Mouse (Mus musculus) left cerebral cortex, postnatal 36 days (tissue): Measurements from ENCODE around the gene Tssc4. TPM values are rescaled to one million over a fixed set of nuclear protein-coding genes. Genes with fewer than 3 reads are reported as not detected.
A peak's percentile ranks its signal among the peaks of the same experiment; 100 is the strongest.

Experiments
- DNase-seq, 2 experiments: peaks; one replicate each; pipeline ENCODE4 v3.0.0; 2021 to 2022; ENCODE audit warnings: low spot score in 2 of 2, mixed read lengths in 1 of 2
- intact Hi-C: fragments of 180-260 bp; cut with DNase I; formaldehyde crosslinking; loops from one replicate; pipeline ENCODE4 v1.15.1; 2025
- total RNA-seq, 2 experiments: library from RNA; stranded (reverse); gene quantifications; 2 replicates each; pipeline ENCODE4 v1.2.3; 2021

The Tssc4 gene
- 10 to 100 TPM; 37.5 to 42.3 TPM for total RNA-seq

DNA sequence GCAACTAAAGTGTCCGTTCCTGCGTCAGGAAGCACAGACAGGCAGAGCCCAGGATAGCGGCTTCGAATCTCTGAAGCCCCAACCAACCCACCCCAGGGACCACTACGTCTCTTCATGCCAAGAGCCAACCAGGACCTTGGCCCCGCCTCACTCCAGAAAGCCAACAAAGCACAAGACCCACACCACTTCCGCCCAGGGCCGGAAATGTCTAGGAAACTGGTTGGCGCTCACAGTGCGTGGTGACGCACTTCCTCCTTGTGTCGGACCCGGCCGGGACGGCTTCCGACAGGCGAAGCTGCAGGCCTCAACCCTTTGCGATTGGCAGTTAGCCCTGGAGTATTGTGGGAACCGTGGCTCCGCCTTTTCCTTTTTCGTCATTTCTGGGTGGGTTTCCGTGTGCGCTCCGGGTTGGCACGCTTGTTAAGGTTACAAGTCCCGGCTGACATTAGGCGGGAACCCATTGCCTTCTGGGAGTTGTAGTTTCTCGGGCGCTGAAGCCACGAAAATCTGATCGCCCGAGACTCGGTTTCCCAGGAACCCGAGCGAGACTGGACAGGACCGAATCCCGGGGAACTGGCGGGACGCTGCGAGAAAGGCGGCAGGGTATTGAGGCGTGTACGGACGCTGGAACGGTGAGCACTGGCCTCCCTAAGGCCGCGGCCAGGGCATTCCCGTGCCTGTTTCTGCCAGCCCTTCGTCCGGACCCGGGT lies at the start of gene Tssc4:
Gene Tssc4 (plus strand): TSS at position 368 of the 710 bp plus-strand sequence.
- intact Hi-C loops: no loop called here
- peak; percentile 98 to 99 for DNase-seq

DNA sequence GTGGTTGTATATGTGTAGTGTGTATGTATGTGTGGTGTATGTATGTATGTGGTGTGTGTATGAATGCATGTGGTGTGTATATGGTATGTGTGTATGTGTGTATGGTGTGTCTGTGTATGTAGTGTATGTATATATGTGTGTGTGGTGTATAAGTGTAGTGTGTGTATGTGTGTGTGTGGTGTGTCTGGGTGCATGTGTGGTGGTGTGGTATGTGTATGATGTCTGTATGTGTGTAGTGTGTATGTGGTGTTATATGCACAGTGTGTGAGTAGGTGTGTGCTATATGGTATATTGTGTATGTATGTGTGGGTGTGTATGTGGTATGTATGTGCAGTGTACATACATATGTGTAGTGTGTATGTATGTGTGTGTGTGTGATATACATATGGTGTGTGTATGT lies 49.0 kb upstream of the Tssc4 start:
- DNase-seq: no peak
- intact Hi-C loops: no loop called here

DNA sequence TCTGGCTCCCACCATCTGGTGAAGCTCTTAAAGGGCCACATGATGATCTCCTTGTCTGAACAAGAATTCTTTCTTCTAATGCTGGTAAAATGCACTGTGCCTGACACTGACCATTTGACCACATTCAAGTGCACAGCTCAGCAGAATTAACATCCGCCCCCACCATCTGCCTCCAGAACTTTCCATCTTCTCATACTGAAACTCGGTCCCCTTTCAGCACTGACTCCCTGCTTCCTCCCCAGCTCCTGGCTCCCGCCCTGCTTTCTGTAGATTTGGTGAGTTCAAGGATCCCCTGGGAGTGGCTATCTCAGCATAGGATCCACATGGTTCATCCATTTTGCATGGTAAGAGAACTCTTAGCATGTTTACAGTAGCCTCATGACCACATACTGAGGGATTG lies 48.3 kb upstream of the Tssc4 start:
- intact Hi-C loops: no loop called here
- DNase-seq: no peak

DNA sequence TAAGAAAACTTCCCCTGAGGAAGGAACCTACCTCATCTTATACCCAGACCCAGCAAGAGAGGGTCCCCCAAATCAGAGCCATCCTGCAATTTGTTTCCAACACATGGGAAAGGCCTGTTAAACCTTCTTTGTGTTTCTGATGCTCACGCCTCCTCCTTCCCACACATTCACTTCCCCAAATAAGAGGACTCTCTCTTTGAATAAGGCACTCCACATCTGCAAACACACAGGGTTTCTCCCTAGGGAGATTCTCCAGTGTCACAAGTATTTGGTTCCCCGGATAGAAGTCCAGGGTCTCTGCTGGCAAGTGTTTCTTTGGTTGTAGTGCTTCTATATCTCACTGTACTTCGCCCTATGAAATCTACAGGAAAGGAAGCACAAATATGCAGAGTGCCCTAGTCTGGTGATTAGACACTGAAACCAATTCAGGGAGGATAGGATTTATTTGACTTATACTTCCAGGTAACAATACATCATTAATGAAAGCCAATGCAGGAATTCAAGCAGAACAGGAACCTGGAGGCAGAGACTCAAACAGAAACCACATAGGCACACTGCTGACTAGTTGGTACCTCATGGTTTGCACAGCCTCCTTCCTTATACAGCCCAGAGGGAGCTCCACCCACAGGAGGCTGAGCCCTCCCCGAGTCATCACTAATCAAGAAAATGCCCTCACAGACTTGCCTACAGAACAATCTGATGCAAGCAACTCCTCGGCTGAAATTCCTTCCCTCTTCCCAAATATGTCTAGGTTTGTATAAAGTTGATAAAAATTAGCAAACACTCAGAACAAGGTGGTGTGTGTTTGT lies 47.5 kb upstream of the Tssc4 start:
- DNase-seq: no peak
- intact Hi-C loops: no loop called here

DNA sequence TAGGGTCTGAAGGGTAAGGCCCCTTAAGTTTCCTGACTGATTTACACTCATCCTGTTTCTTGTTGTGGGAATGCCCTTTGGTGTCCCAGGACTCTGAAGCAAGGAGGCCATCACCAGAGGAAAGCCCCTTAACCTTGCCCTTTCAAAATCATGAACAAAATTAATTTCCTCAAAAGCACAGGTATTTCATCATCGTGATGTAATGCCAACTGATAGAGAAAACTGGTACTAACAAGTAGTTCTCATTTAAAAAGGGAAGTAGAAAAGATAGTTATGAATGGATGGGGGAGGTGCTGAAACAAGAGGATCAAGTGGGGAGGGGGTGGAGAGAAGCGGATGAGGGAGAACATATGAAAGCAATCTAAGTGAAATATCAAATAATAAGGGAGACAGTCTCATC lies 45.5 kb upstream of the Tssc4 start:
- no peak for DNase-seq
- intact Hi-C loops: no loop called here

DNA sequence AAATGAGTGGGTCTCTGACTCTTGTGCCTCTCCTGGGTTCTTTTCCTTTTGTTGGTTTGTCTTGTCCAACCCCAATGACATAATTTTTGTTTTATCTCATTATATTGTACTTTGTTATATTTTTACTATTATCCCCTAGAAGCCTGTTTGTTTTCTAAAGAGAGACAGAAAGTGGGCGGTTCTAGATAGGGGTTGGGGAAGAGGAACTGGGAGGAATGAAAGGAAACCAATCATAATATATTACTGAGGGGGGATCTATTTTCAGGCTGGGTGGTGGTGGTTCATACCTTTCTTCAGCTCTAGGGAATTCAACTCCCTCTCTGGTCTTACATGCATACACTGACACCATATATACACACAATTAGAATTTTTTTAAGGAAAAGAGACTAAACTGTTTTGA lies 44.8 kb upstream of the Tssc4 start:
- intact Hi-C loops: no loop called here

DNA sequence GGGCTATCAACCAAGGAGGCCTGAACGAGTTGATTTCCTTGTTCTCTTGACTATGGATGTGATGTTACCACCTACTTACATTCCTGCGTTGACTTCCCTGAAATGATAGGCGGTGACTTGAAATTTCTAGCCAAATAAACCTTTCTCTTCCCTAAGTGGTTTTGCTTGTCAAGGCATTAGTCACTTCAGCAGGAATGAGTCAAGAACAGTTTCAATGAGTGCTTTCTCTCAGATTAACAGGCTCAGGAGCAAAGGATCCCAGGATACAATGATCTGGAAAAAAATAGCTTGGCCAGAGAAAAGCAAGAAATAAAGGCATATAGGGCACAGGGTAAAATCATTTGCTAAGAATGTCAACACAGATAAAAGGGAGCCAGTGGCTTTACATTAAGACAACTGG lies 43.6 kb upstream of the Tssc4 start:
- intact Hi-C loops: no loop called here

More for the DNA sequence above, 44.8 kb upstream of the Tssc4 start:
- DNase-seq: no peak

DNA sequence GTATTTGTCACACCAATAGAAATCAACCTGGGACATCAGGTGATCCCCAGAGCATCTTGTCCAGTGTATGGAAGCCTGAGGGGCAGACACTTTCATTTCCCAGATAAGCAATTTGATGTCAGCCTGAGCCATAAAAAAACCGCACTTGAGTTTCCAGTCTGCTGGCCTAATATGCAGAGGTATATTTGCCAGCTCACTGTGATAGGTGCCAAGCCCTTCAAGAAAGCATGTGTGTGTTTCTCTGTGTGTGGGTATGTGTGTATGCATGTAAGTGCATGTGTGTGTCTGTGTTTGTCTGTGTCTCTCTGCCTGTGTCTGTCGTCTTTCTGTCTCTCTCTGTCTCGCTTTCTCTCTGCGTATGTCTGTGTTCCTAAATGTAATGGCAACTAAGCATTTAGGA lies 41.9 kb upstream of the Tssc4 start:
- no peak for DNase-seq
- intact Hi-C loops: no loop called here

More for the DNA sequence above, 43.6 kb upstream of the Tssc4 start:
- DNase-seq: no peak

DNA sequence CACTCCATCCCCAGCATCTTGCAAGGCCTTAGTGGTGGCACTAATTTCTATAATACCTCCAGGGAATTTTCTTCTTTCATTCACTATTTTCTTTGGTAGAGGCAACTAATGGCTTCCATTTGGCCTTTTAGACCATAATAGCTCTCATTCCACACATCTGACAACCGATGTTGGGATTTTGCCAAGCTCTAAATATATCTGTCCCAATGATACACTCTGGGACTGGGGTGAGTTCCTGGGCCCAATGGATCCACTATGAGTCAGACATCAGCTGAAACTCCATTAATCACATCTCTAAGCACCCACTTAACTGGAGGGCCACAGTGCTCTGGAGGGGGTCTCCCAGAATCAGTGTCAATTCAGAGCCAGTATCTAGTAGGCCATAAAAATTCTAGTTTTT lies 37.2 kb upstream of the Tssc4 start:
- DNase-seq: no peak

DNA sequence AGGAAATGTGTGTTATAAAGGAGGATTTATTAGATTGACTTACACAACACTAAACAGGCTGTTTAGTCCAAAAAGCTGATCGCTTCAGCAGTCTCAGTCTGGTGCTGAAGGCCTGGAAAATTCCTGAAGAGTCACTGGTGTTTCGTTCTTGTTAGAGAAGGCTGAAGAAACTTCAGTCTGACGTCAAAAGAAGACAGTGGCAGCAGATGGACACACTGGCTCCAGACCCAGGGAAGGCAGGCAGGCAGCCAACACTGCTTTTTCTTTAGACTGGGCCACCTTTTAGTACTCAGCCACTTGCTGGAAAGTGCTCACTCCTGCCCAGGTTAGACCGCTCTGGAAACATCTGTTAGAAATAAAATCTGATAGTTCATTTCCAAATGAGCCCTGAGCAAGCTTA lies 35.5 kb upstream of the Tssc4 start:
- DNase-seq: no peak
- intact Hi-C loops: no loop called here

More for the DNA sequence above, 37.2 kb upstream of the Tssc4 start:
- intact Hi-C loops: no loop called here

DNA sequence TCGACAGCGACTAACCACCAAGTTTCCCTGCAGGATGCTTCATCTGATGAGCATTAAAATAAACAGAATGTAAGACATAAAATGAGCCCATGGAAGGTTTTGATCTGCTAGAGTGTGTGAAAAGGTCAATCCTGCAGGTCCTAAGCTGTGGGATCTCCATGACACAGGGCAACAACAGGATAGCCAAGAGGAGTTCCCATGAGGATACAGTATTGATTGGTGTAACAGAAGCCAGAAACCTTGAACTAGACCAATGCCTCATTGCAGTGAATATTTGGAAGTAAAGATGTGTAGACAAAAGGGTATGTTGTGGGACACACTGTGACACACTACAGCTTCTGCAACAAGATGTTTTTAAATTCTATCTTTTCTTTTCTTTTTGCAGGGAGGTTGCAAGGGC lies 34.9 kb upstream of the Tssc4 start:
- intact Hi-C loops: no loop called here
- DNase-seq: no peak

DNA sequence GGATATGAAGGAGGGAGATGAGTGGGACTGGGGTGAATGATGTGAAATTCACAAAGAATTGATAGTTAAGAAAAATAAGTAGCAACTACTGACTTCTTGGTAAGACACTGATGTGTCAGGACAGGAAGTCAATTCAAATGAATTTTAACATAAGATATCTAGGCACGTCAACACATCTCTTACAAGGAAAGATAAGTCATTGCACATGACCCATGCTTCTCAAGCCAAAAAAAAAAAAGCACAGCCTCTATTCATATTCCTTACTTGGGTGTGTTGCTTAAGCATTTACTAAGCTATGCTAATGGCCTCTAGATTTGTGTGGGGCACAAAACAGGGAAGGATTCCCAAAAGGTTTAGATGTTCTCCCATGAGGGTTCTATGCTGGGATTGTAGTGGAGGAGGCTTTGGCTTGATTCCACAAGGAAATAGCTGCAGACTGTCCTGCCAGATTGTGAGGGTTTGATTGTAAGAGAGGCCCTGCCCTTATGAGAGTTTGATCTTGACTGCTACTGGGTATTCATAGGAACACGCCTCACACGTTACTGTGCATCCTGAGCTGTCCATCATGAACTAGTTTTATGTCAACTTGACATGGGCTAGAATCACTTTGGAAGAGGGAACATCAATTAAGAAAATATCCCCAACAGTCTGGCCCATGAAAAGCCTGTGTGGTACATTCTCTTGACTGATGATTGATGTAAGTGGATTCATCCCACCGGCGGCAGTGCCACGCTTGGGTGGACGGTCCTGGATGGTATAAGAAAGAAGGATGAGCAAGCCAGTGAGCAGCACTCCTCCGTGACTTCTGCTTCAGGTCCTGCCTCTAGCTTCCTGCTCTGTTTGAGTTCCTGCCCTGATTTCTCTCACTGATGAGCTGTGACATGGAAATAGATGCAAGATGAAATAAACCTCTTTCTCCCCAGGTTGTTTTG lies 34.3 kb upstream of the Tssc4 start:
- DNase-seq: no peak
- intact Hi-C loops: no loop called here

DNA sequence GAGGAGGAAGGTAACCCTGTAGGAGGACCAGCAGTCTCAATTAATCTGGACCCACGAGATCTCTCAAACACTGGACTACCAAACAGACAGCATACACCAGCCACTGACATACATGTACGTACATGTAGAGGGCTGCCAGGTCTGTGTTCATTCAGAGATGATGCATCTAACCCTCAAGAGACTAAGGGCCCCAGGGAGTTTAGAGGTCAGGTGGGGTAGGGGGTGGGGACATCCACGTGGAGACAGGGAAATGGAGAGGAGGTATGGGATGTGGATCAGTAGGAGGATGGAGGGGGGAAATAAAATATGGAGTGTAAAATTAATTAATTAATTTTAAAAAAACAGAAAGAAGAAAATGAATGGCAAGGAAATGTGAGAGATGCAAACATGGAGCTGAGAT lies 32.3 kb upstream of the Tssc4 start:
- no peak for DNase-seq
- intact Hi-C loops: no loop called here

DNA sequence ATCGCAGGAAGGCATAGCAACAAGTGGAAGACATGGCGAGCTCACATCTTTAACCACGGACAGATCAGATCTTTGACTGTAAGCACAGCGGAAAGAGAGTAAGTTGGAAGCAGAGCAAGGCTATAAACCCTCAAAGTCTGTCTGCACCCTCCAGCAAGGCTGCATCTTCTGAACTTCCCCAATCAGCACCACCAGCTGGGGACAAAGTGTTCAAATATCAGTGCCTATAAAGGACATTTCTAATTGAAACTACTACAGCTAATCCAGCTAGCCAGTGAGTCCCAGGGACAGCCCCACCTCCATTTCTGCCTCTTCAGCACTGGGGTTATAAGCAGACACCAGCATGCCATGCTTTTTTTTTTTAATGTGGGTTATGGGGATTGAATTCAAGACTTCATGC lies 31.7 kb upstream of the Tssc4 start:
- intact Hi-C loops: no loop called here
- DNase-seq: no peak

DNA sequence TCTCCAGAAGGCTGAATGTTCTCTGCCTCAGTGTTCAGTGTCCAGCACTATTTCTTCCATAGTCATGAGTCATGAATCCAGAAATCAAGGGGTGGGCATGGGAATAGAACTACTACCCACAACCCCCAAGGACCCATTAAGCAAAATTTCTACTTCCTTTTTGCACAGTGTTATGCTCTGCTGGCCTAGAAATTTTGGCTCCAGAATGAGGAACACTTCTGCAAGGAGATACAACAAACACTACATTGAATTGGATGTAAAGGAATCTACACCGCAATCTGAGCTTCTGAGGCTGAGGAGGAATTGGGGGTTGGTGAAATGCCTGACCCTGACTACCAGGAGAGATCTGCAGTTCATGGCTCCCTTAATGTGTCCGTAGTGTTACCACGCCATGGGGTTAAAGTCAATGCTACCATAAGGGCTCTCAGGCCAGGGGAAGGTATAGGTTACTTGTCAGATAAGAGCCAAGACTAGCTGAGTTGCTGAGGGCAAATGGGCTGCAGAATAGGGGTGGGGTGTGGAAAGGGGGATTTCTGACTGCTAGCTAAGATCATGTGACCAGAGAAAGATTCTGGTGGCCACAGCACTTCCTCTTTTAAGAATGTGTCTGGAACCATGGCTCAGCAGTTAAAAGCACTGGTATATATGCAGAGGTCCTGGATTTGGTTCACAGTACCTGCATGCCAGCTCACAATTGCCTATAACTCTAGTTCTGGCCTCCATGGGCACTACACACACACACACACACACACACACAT lies 30.7 kb upstream of the Tssc4 start:
- intact Hi-C loops: no loop called here
- DNase-seq: no peak

DNA sequence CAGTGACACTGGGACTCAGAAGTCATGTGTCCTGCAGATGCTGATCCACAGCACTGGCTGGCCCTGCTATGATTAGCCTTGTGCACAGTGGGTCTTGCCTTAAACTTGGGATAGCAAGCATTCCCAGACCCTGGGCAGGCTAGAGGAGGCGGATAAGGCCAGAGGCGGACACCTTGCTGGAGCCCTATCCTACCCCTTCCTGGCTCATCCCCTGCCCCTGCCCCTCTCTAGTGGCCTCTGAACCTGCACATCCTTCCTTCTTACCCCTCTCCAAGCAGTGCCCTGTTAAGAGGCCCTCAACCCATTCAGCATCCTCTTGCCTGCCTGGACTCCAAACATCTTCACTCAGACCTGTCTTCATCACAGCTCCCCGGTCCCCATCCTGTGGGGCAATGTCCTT lies 28.5 kb upstream of the Tssc4 start:
- intact Hi-C loops: no loop called here
- DNase-seq: no peak

DNA sequence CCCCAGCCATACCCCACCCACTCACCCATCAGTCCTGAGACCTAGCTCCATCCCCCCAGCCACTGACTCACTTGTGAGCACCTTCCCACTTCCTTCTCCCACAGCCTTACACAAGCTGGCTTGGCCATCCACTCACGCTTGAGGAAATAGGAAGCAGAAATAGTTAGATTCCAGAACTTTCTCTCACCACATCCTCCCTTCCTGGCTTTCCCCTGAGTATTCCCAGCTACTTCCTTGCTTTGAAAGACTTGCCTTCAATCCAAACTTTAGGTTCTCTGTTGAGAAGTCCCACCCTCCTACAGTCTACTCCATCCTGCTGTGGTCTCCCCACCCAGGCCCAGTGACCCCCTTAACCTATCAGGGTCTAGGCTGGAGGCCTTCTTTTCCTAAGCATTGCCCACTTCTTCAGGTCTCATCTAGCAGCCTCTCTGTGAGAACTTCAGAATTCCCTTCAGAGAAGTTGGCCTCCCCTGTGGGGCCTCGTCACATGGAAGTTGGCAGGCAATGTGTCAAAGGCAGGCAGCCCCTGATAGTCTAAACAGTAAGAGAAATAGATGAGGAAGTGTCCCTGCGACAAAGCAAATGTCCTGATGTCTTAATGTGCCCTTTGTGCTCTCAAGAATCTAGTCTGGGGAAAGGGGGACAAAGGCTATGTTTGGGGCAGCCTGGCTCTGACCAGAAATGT lies 27.8 kb upstream of the Tssc4 start:
- no peak for DNase-seq
- intact Hi-C loops: no loop called here

DNA sequence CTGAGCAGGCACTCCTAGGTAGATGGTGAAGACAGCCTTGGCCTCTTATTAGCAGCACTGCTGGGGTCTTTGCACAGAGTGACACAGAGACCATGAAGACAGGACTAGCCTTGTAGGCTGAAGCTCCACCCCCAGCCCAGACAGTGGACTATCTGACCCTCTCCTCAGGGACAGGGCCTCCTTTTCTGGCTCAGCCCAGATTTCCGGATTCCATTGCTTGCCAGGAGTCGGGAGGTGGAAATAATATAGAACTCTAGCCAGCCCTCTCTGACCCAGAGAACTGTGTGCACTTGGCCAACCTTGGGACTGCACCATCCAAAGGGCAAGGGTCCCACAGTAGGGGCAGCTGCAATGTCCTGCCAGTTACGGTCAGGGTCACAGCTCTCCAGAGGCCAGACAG lies 27.0 kb upstream of the Tssc4 start:
- intact Hi-C loops: no loop called here
- no peak for DNase-seq

DNA sequence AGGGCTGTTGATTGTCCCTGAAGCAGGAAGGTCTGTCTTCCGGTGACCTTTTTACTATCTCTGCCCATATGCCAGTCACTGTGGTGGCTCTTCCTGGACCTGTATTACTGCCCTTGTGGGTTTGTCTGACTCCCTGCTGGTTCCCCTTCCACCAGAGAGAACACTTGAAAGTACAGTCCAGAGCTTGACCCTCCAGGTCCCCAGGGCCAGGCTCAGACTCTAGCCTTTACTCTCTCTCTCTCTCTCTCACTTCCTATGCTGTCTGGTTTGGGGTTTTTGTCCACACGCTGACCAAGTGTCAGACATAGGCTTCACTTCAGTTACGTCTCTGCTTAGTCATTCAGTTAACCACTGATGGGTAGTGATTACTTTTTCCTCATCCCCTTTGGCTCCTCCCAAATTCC lies 26.1 kb upstream of the Tssc4 start:
- no peak for DNase-seq
- intact Hi-C loops: no loop called here
